Mouse (Mus musculus) NIH3T3 (cell line): ENCODE data around the gene Mmp17.

ENCODE experiments used
- DNase-seq: peaks from one replicate; pipeline ENCODE4 v3.0.0-alpha.2; 2012; ENCODE audit warnings: low read depth

Gene Mmp17

DNA sequence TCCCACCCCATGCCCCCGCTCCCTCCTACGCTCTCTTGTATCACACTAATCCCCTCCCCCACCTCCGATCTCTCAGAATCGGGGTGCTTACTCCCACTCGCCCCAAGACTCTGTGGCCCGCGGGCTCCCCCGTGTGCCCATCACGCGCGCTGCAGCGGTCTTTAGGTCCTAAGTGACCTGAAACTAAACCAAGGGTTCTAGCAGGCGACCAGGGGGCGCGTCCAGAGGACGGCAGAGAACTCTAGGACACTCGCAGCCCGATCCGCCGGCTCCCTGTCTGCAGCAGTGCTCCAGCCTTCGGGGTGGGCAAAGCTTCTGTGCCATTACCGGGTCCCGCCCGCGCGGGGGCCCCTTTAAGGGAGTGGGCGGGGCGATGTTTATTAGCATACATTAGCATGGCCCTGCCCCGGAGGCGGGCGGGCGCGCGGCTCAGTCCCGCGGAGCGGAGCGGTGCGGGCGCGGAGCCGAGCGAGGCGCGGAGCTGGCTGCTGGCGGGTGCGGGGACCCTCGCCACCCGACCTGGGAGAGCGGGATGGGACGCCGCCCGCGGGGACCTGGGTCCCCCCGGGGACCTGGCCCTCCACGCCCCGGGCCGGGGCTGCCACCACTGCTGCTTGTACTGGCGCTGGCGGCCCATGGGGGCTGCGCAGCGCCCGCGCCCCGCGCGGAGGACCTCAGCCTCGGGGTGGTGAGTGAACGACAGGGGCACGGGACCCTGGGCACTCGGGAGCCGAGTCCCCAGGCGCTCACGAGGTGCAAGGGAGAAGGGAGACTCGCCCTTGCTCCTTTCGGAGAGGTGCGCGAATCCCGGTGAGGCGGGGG lies at the start of gene Mmp17:
Gene Mmp17 (plus strand): TSS at position 409 of the 822 bp plus-strand sequence.
- peak; percentile 89 for DNase-seq

GRCm38 (mm10) chr5:129534500-129534899 lies 49.5 kb upstream of the Mmp17 start:
- peak; percentile 25 for DNase-seq

- no peak for DNase-seq
Observed at GRCm38 (mm10) chr5:129535021-129535420, 48.9 kb upstream of the Mmp17 start.

GRCm38 (mm10) chr5:129535431-129535830 lies 48.5 kb upstream of the Mmp17 start:
- no peak for DNase-seq

DNA sequence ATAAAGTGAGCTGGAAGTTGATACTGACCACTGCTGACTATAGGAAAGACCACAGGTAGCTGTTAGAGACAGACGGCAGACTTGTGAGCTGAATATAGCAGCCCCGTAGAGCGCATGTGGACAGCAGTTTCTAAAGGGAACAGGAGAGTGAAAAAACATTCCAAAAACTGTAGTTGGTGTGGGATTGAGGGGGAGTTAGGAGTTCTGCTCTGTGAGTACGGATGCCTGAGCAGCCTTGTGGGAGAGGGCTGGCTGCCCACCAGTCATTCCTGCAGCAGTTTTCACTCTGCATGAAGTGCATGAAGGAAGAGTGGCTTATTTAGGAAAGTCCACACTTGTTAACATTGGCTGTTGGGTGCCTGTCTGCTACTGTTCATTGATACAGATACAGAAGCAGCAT lies 45.1 kb upstream of the Mmp17 start:
- no peak for DNase-seq

- peak; percentile 18 for DNase-seq
Observed at GRCm38 (mm10) chr5:129542236-129542635, 41.7 kb upstream of the Mmp17 start.

DNA sequence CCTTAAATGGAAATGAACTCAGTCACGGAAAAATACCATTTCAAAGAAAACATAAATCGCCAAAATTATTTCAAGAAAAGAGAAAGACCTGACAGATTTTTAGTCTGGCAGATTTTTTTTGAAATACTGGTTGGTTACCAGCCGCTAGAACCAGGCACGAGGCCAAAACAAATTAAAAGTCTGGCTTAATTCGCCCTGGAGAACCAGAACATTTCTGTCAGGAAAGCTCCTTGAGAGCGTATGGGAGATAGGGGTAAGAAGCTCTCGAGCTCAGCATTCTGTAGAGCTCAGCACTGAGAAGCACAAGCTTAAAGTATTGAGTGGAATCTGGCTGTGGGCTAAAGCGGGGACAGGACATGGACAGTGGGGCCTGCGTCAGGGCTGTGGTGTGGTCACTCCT lies 38.2 kb upstream of the Mmp17 start:
- no peak for DNase-seq

- no peak for DNase-seq
Observed at GRCm38 (mm10) chr5:129549716-129550115, 34.3 kb upstream of the Mmp17 start.

GRCm38 (mm10) chr5:129550790-129551189 lies 33.2 kb upstream of the Mmp17 start:
- no peak for DNase-seq

GRCm38 (mm10) chr5:129551991-129552390 lies 32.0 kb upstream of the Mmp17 start:
- no peak for DNase-seq

- DNase-seq, result no peak
Observed at GRCm38 (mm10) chr5:129553642-129554041, 30.3 kb upstream of the Mmp17 start.

DNA sequence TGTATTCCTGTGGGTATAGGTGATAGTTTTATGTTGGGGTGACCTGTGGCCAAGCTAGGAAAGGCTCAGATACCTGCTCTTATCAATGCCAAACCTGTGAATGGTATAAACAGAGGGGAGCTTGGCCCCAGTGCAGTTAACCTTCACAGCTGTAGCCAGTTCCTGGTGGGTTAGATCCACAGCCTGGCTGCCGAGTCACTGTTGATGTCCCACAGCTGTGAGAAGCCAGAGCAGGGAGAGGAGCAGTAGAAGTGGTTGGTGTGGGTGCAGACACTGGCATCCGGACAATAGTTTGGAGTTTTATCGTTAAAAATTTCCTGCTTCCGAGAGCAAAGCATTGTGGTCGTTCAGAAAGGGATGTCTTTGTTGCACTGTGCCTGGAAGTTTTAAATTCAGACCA lies 25.4 kb upstream of the Mmp17 start:
- no peak for DNase-seq

- DNase-seq, result no peak
Observed at GRCm38 (mm10) chr5:129559283-129559682, 24.7 kb upstream of the Mmp17 start.

DNA sequence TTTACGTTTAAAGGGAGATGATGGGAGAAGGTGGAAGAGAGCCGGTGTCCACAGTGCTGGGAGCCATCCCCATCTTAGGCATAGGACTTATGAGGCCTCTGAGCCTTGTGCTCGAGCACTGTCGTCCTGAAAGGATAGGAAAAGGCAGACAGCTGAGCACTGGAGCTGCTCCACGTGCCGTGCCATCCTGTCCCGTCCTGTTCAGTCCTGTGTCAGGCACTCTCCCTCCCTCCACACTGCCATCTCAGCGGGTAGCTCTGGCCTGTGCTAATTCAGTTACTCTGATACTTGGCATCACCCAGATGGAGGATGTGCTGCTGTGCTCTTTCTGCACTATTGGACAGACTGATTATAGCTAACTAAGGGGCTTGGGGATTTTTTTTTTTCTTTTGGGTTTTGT lies 21.6 kb upstream of the Mmp17 start:
- no peak for DNase-seq

DNA sequence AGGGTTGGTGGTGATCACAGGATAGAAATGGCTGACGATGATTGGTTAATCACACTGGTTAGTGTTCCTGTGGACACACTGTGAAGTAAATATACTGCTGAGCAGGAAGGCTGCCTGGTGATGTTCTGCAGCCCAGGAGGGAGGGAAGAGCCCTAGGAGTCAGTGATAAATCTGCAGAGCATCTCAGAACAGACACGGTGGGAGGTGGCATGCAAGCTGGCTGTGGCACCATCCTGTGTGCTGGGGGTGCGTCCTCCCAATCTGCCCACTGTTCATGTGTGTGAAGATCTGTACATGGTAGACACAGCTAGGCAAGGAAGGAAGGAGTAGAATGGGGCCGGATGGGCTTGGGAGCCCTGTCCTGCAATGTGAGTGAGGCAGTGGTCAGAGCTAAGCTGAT lies 15.4 kb upstream of the Mmp17 start:
- DNase-seq, result no peak

DNA sequence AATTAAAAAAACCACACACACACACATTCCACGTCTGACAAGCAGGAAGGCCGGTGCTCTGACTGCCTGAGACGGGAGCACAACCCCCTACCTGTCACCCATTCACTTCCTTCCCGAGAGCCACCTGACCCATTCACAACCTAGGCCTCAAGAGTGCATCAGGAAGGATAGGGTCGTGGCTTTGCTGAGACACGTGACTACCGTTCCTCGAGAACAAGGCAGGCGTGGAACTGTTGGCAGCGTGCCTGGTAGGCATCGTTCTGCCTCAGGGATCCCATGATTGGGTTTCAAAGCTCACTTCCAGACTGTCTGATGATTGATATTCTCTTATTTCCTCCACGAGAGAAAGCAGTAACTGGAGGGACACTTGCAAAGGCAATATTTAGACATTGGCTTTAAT lies 5.8 kb upstream of the Mmp17 start:
- no peak for DNase-seq

DNA sequence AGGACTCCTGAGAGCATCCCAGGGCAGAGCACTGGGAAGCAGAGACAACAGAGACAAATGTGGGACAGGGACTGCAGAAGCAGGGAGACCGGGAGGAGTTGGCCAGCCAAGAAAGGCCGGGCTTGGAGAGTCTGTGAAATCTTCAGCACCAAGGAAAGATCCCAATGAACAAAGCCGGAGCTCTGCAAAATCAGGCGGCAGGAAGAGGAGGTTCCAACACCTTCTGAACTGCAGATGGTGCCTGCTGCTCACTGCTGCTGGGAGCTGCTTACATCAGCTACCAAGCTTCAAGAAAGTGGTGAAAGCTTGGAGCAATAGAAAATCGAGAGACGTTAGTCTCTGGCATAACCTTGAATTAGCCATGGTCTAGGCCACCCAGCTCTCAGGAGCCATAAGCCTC lies 3.9 kb upstream of the Mmp17 start:
- peak; percentile 17 for DNase-seq

DNA sequence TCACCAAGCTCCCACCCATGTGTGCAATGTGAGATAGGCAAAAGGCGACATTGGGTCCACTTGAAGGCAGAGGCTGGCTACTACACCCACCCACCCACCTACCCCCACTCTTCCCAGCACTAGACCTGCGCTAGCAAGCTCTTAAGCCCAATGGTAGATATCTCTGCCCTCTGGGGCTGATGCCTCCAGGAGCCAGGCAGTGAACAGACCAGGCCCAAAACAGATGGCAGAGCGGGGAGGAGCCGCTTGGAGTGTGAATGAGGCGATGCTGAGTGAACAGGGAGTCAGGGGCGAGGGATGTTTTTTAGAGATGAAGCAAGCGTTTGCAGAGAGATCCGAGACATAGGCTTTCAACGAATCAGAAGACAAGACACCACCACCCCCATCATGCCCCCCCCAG lies 3.4 kb upstream of the Mmp17 start:
- DNase-seq, result no peak

GRCm38 (mm10) chr5:129581015-129581414 lies 3.0 kb upstream of the Mmp17 start:
- no peak for DNase-seq

DNA sequence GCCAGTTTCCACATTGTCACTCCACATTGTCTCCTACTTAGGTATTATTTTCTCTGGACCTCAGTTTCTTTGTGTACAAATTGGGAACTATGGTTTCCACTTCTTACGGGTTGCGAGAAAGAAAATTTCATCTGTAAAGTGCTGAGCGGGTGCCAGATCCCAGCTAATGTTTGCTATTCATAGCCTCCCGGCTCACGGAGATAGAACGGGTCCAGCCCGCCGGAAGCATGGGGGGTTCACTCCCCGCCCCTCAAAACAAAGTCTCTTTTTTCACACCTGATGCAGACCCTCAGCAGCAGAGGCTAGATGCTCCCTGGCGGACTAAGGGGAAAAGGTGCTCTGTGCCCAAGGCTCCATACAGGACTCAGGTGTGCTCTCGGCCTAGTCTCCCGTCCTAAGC lies 638 bp upstream of the Mmp17 start:
- peak; percentile 8 for DNase-seq

DNA sequence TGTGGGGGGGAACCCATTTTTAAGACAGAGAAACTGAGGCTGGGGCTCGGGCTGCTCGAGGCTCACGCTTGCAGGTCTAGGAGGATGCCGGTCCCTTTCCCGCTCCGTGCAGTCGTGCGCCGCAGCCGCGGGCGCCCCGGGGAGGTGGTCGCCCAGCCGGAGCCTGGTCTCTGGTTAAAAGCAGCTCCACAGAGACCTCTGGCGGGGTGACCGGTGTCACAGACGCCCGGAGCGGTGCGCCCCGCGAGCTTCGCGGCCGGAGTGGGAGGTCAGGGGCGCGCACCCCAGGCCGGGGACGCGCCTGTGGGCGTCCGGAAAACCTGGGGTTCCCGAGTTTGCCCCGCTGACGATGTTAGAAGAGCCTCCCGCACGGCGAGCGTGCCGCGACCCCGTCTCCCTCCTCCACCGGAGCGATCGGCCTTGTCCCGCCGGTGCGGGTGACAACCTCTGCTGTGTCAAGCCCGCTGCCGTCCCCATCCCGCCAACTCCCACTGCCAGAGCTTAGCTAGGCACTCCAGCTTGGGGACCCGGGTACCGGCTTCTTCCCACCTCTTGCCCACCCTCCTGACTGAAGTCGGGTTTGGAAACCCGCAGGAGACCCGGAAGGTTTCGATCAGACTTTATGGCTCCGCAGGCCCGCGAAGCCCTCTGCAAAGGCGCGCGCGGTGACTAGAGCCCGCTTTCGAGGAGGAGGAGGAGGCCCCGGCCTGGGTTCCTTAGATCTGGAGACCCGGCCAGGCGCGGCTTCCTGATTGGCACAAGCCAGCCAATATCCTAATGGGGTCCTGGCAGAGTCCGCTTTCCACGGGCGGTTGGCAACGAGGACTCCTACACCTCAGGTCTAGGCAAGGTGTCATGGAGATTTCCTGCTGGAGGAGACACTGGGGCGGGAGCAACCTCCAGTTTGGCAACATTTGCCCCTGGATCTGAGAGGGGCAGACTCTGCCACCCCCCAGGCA lies 893 bp downstream of the Mmp17 start:
- no peak for DNase-seq

DNA sequence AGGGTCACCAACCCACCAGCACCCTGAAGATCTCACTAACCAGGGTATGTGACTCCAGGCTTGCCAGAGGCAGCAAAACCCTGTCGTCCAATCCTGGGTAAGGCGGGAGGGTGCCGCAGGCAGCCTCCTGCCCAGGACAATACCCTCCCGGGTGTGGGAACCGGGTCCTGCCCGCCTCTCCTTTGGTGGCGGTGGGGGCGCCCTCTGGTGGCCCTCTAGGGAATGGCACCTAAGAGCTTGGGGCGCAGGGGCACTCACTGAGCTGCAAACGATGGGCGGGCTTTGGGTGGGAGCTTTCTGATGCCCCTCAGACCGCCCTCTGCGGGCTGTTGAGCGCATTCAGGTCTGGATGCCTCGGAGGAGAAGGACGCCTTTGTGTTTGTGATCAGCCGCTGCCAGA lies 2.0 kb downstream of the Mmp17 start:
- DNase-seq, result peak; percentile 68

- DNase-seq, result no peak
Observed at GRCm38 (mm10) chr5:129586471-129586870, 2.5 kb downstream of the Mmp17 start.
